8 mouse cellular contexts compared by ENCODE assay signal in genomic region chr1:106628718-106629469, GRCm38 (mm10).
DNase-seq lines count a peak whose midpoint lies in the region; ATAC-seq and TF ChIP-seq lines count a peak whose summit lies in the region.

No protein-coding gene starts in this region.

- TF ChIP-seq CTCF in olfactory bulb, adult 2 months (IDR thresholded peaks at IDR 0.05; ENCODE audit: insufficient read depth, low read depth, low read length): 0 out of 2 replicates have a peak, but pooled peaks have one; percentile 15

- no peak overlapping the region for H3K9ac ChIP-seq in neural tube, embryonic 11.5 days (ENCODE audit: low read length)
- H3K9ac ChIP-seq in limb, embryonic 14.5 days (ENCODE audit: low read depth, low read length, severe bottlenecking): no peak overlapping the region

- peaks cover 6% of the 10 kb centered on the region; the same call in 1 of the 2 replicates for H3K4me1 ChIP-seq in neural tube, embryonic 11.5 days (ENCODE audit: control insufficient read depth, insufficient read depth, low read length)
- peaks cover 28% of the 10 kb centered on the region for H3K4me1 ChIP-seq in limb, embryonic 14.5 days (ENCODE audit: control insufficient read depth, insufficient read depth, low read length)
- peaks cover 3% of the 10 kb centered on the region; the same call in 1 of the 2 replicates for H3K4me1 ChIP-seq in olfactory bulb, adult 2 months (ENCODE audit: control insufficient read depth, insufficient read depth, low read length)

- DNase-seq in neural tube, embryonic 11.5 days (ENCODE audit: low spot score): no peak
- DNase-seq in neural tube, embryonic 10.5 days (ENCODE audit: extremely low spot score, low spot score): no peak
- DNase-seq in embryo, embryonic 11 days: peak; percentile 62
- peak; percentile 48 to 62 for DNase-seq in heart, postnatal 10 days
- peak; percentile 47 for DNase-seq in limb, embryonic 14.5 days (ENCODE audit: low spot score)
- no peak for DNase-seq in spleen, postnatal 36 days (ENCODE audit: low spot score in 2 of 2)
- no peak for DNase-seq in right cerebral cortex, adult 18-20 months

- H3K4me2 ChIP-seq in neural tube, embryonic 11.5 days (ENCODE audit: low read depth): no peak overlapping the region
- no peak overlapping the region for H3K4me2 ChIP-seq in limb, embryonic 14.5 days (replicated peaks; ENCODE audit: low read depth, low read length, severe bottlenecking)

- H3K36me3 ChIP-seq in neural tube, embryonic 11.5 days (ENCODE audit: control insufficient read depth, insufficient read depth, low read length): no peaks in the 10 kb centered on the region
- H3K36me3 ChIP-seq in limb, embryonic 14.5 days (ENCODE audit: control insufficient read depth, insufficient read depth, low read length): no peaks in the 10 kb centered on the region

- no peak overlapping the region for H3K27ac ChIP-seq in neural tube, embryonic 11.5 days (ENCODE audit: low read depth, low read length)
- peak overlapping the region; percentile 45 for H3K27ac ChIP-seq in limb, embryonic 14.5 days (replicated peaks; ENCODE audit: low read depth, low read length)
- 0 out of 2 replicates have a peak overlapping the region, but pooled peaks have one; percentile 24 for H3K27ac ChIP-seq in olfactory bulb, adult 2 months (ENCODE audit: insufficient read depth, low read depth, low read length)

- H3K9me3 ChIP-seq in neural tube, embryonic 11.5 days (ENCODE audit: control insufficient read depth, low read length): no peaks in the 10 kb centered on the region
- no peaks in the 10 kb centered on the region for H3K9me3 ChIP-seq in limb, embryonic 14.5 days (ENCODE audit: control insufficient read depth, low read length)

- no peak overlapping the region for H3K4me3 ChIP-seq in neural tube, embryonic 11.5 days (ENCODE audit: low read depth, low read length)
- H3K4me3 ChIP-seq in limb, embryonic 14.5 days (replicated peaks; ENCODE audit: low read length): no peak overlapping the region
- no peak overlapping the region for H3K4me3 ChIP-seq in olfactory bulb, adult 2 months (ENCODE audit: insufficient read depth, low read depth, low read length)

- intact Hi-C loops in heart, postnatal 10 days (cut with DNase I): loop anchor here (2.0 kb wide), 2 partner anchors 84 kb away; no protein-coding TSS in a partner anchor

- no peak for TF ChIP-seq POLR2A in limb, embryonic 14.5 days (IDR thresholded peaks at IDR 0.05; ENCODE audit: borderline replicate concordance, extremely low read depth, insufficient read depth, insufficient read length)
- TF ChIP-seq POLR2A in olfactory bulb, adult 2 months (IDR thresholded peaks at IDR 0.05; ENCODE audit: insufficient read depth, low read depth, low read length): no peak

- no peaks in the 10 kb centered on the region for H3K27me3 ChIP-seq in neural tube, embryonic 11.5 days (ENCODE audit: control insufficient read depth, insufficient read depth, low read length)
- H3K27me3 ChIP-seq in limb, embryonic 14.5 days (ENCODE audit: control insufficient read depth, insufficient read depth, low read length): no peaks in the 10 kb centered on the region

- ATAC-seq in neural tube, embryonic 11.5 days (ENCODE audit: insufficient read depth, low FRiP score, low TSS enrichment): peak; percentile 64; the same call in 1 of the 2 replicates
- peak; percentile 67 for ATAC-seq in limb, embryonic 14.5 days (ENCODE audit: low FRiP score, low read depth)

- 46% methylated on average over 3 of the region's 3 CpGs for WGBS in neural tube, embryonic 11.5 days
- WGBS in limb, embryonic 14.5 days: 34% methylated on average over 3 of the region's 3 CpGs
- WGBS in olfactory bulb, adult 2 months: 39% methylated on average over 3 of the region's 3 CpGs

Comparison
In these comparisons a context has a peak if more than half of its experiments do, and no peak if none do; other contexts are left out.
1. DNase-seq: peak in embryo, embryonic 11 days (single experiment), heart, postnatal 10 days (2 of 2) and limb, embryonic 14.5 days (single experiment); none in neural tube, embryonic 11.5 days (single experiment), neural tube, embryonic 10.5 days (single experiment), spleen, postnatal 36 days (0 of 2) and right cerebral cortex, adult 18-20 months (single experiment).